Mouse (Mus musculus): ENCODE measurements around the gene Rfxap. TPM values are rescaled to one million over a fixed set of nuclear protein-coding genes. Genes with fewer than 3 reads are reported as not detected.

Gene Rfxap
- polyA plus RNA-seq (2014; fragmentation: Nextera tagmentation; extraction: Ambion mirVana), result 40.7 and 43.8 TPM in 2 replicates

DNA sequence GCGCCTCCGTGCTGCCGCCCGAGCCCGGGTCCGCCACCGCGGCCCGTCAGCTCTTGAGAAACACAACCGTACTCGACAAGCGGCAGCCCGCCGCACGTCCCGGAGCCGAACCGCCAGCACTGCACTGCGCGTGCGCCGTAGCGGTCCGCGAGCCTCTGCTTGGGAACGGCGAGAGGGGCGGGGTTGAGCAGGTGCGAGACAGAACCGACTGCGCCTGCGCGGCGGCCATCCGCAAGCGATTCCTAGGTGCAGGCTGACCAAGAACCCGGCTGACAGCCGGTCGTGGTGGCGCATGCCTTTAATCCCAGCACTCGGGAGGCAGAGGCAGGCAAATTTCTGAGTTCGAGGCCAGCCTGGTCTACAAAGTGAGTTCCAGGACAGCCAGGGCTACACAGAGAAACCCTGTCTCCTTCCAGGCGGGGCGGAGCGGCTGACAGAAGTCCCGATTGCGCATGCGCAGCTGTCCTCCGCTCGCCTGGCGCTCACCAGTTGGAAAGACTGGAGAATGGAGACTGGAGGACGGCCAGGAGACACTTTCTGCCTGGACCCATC, at the start of gene Rfxap:
Rfxap (minus strand) TSS at position 126 of the 552 bp plus-strand sequence.
- peak within 1 kb of the TSS; percentile 96 for H3K9ac ChIP-seq (ENCODE audit: low read length)
- H3K36me3 ChIP-seq (ENCODE audit: control insufficient read depth, insufficient read depth, low read length), result peaks cover 24% of the 10 kb centered on the region
- no peaks in the 10 kb centered on the region for H3K9me3 ChIP-seq (replicated peaks; ENCODE audit: control insufficient read depth, low read length)
- peak within 1 kb of the TSS; percentile 95 for H3K27ac ChIP-seq (ENCODE audit: low read depth, low read length)
- no peaks in the 10 kb centered on the region for H3K27me3 ChIP-seq (replicated peaks; ENCODE audit: control insufficient read depth, insufficient read depth, low read length)
- under 1% methylated on average over 52 of the region's 52 CpGs for WGBS
- peak within 1 kb of the TSS; percentile 93 for H3K4me2 ChIP-seq (ENCODE audit: low read length)
- peaks cover 15% of the 10 kb centered on the region for H3K4me1 ChIP-seq (ENCODE audit: control insufficient read depth, insufficient read depth, low read length)
- ATAC-seq, result peak; percentile 95
- H3K4me3 ChIP-seq (ENCODE audit: low read depth, low read length), result peak within 1 kb of the TSS; percentile 80
- peak; percentile 98 for DNase-seq (ENCODE audit: low spot score)

- Histone ChIP-seq H3K27me3 (replicated peaks; ENCODE audit: control insufficient read depth, insufficient read depth, low read length) (no peaks in the 10 kb centered on the region), H3K9me3 (replicated peaks; ENCODE audit: control insufficient read depth, low read length) (no peaks in the 10 kb centered on the region), H3K36me3 (ENCODE audit: control insufficient read depth, insufficient read depth, low read length) (no peaks in the 10 kb centered on the region), H3K4me3 (ENCODE audit: low read depth, low read length) (no peak overlapping the region), H3K9ac (ENCODE audit: low read length) (no peak overlapping the region), H3K4me1 (ENCODE audit: control insufficient read depth, insufficient read depth, low read length) (no peaks in the 10 kb centered on the region), H3K27ac (ENCODE audit: low read depth, low read length) (no peak overlapping the region), H3K4me2 (ENCODE audit: low read length) (no peak overlapping the region)
- DNase-seq (ENCODE audit: low spot score) (peak; percentile 66), ATAC-seq (peak; percentile 61; the same call in 1 of the 2 replicates)
- WGBS, result 66% methylated on average over 2 of the region's 2 CpGs
Measured at GRCm38 (mm10) chr3:54835421-54835820, 27.8 kb upstream of the Rfxap start.

GRCm38 (mm10) chr3:54832491-54832890, 24.9 kb upstream of the Rfxap start:
- Histone ChIP-seq H3K27ac (ENCODE audit: low read depth, low read length) (no peak overlapping the region), H3K36me3 (ENCODE audit: control insufficient read depth, insufficient read depth, low read length) (no peaks in the 10 kb centered on the region), H3K4me2 (ENCODE audit: low read length) (no peak overlapping the region), H3K9ac (ENCODE audit: low read length) (no peak overlapping the region), H3K4me1 (ENCODE audit: control insufficient read depth, insufficient read depth, low read length) (no peaks in the 10 kb centered on the region), H3K9me3 (replicated peaks; ENCODE audit: control insufficient read depth, low read length) (no peaks in the 10 kb centered on the region), H3K4me3 (ENCODE audit: low read depth, low read length) (no peak overlapping the region), H3K27me3 (replicated peaks; ENCODE audit: control insufficient read depth, insufficient read depth, low read length) (no peaks in the 10 kb centered on the region)
- ATAC-seq, result no peak
- 96% methylated on average over 3 of the region's 3 CpGs for WGBS
- no peak for DNase-seq (ENCODE audit: low spot score)

GRCm38 (mm10) chr3:54822526-54822925, 14.9 kb upstream of the Rfxap start:
- 72% methylated on average over 5 of the region's 5 CpGs for WGBS
- no peak for DNase-seq (ENCODE audit: low spot score)
- Histone ChIP-seq H3K9ac (ENCODE audit: low read length) (no peak overlapping the region), H3K4me1 (ENCODE audit: control insufficient read depth, insufficient read depth, low read length) (no peaks in the 10 kb centered on the region), H3K9me3 (replicated peaks; ENCODE audit: control insufficient read depth, low read length) (no peaks in the 10 kb centered on the region), H3K27ac (ENCODE audit: low read depth, low read length) (no peak overlapping the region), H3K36me3 (ENCODE audit: control insufficient read depth, insufficient read depth, low read length) (no peaks in the 10 kb centered on the region), H3K4me2 (ENCODE audit: low read length) (no peak overlapping the region), H3K27me3 (replicated peaks; ENCODE audit: control insufficient read depth, insufficient read depth, low read length) (no peaks in the 10 kb centered on the region), H3K4me3 (ENCODE audit: low read depth, low read length) (no peak overlapping the region)
- no peak for ATAC-seq

DNA sequence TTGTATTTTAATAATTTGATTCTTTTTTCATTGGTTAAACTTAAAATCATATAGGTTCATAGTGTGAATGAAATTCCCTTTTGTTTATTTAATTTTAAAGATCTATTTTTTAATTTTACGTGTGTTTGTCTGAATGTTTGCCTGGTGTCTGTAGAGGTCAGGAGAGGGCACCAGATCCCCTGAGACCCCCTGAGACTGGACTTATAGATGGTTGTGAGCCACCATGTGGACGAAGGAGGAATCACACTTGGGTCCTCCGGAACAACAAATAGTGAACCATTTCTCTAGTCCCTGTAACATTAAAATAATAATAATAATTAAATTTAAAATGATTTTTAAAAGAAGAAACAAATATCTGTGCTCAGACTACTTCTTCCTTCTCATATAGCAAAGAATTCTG, 7.7 kb upstream of the Rfxap start:
- ATAC-seq, result 0 out of 2 replicates have a peak, but pooled peaks have one; percentile 57
- H3K4me2 ChIP-seq (ENCODE audit: low read length), result no peak overlapping the region
- 21% methylated on average over 3 of the region's 3 CpGs for WGBS
- no peaks in the 10 kb centered on the region for H3K4me1 ChIP-seq (ENCODE audit: control insufficient read depth, insufficient read depth, low read length)
- H3K27me3 ChIP-seq (replicated peaks; ENCODE audit: control insufficient read depth, insufficient read depth, low read length), result no peaks in the 10 kb centered on the region
- peak; percentile 74 for DNase-seq (ENCODE audit: low spot score)
- no peaks in the 10 kb centered on the region for H3K9me3 ChIP-seq (replicated peaks; ENCODE audit: control insufficient read depth, low read length)
- no peak overlapping the region for H3K9ac ChIP-seq (ENCODE audit: low read length)
- H3K36me3 ChIP-seq (ENCODE audit: control insufficient read depth, insufficient read depth, low read length), result no peaks in the 10 kb centered on the region
- H3K4me3 ChIP-seq (ENCODE audit: low read depth, low read length), result no peak overlapping the region
- H3K27ac ChIP-seq (ENCODE audit: low read depth, low read length), result no peak overlapping the region

DNA sequence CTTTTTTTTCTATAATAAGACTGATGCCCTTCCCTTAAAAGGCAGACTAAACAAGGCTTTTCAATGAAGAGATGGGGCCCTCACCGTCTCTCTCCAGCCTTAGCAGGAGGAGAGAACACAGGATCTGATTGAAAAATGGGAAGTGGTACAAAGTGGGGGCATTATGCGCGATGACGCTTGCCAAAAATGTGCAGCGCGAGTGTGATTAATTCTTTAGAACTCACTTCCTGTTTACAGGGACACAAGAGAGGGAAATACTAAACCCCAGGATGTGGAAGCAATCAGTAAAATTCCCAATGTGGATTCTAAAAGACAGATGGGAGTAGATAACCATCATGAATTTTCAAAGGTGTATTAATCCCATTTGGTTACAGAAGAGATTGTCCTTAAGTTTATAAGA, 7.0 kb upstream of the Rfxap start:
- Histone ChIP-seq H3K4me2 (ENCODE audit: low read length) (no peak overlapping the region), H3K4me3 (ENCODE audit: low read depth, low read length) (no peak overlapping the region), H3K4me1 (ENCODE audit: control insufficient read depth, insufficient read depth, low read length) (no peaks in the 10 kb centered on the region), H3K36me3 (ENCODE audit: control insufficient read depth, insufficient read depth, low read length) (no peaks in the 10 kb centered on the region), H3K9me3 (replicated peaks; ENCODE audit: control insufficient read depth, low read length) (no peaks in the 10 kb centered on the region), H3K27me3 (replicated peaks; ENCODE audit: control insufficient read depth, insufficient read depth, low read length) (no peaks in the 10 kb centered on the region), H3K27ac (ENCODE audit: low read depth, low read length) (no peak overlapping the region), H3K9ac (ENCODE audit: low read length) (no peak overlapping the region)
- WGBS, result 68% methylated on average over 6 of the region's 6 CpGs
- DNase-seq (ENCODE audit: low spot score) (no peak), ATAC-seq (no peak)

DNA sequence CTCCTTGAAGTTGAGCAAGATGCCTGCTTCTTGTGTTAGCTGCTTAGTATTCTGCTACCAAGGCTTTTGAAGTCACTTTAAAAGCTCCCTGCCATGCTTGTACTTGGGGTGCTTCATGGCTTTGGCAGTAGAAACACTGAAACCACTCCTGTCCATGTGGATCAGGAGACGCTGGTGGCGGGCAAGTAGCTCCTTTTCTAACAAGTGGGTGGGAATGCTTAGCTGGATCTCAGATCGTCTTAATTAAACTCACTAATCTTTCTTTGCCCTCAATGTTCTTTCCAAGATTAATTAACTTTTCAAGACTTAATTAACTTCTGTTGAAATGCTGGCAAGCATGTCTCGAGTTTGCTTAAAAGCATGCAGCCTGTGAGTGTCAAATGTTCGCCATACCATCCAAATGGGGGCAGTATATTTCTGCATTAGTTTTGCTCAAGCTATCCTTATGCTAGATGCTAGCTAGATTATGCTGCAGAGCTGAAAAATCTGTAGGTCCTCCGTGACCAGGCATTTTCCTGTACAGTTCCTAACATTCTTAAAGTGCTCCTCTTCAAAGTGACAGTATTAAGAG, 5.9 kb upstream of the Rfxap start:
- H3K4me3 ChIP-seq (ENCODE audit: low read depth, low read length), result no peak overlapping the region
- no peaks in the 10 kb centered on the region for H3K36me3 ChIP-seq (ENCODE audit: control insufficient read depth, insufficient read depth, low read length)
- H3K9me3 ChIP-seq (replicated peaks; ENCODE audit: control insufficient read depth, low read length), result no peaks in the 10 kb centered on the region
- ATAC-seq (peak; percentile 38; the same call in 1 of the 2 replicates), DNase-seq (ENCODE audit: low spot score) (peak; percentile 56)
- H3K9ac ChIP-seq (ENCODE audit: low read length), result no peak overlapping the region
- no peaks in the 10 kb centered on the region for H3K27me3 ChIP-seq (replicated peaks; ENCODE audit: control insufficient read depth, insufficient read depth, low read length)
- no peak overlapping the region for H3K27ac ChIP-seq (ENCODE audit: low read depth, low read length)
- H3K4me2 ChIP-seq (ENCODE audit: low read length), result no peak overlapping the region
- H3K4me1 ChIP-seq (ENCODE audit: control insufficient read depth, insufficient read depth, low read length), result no peaks in the 10 kb centered on the region
- WGBS, result 30% methylated on average over 6 of the region's 6 CpGs

DNA sequence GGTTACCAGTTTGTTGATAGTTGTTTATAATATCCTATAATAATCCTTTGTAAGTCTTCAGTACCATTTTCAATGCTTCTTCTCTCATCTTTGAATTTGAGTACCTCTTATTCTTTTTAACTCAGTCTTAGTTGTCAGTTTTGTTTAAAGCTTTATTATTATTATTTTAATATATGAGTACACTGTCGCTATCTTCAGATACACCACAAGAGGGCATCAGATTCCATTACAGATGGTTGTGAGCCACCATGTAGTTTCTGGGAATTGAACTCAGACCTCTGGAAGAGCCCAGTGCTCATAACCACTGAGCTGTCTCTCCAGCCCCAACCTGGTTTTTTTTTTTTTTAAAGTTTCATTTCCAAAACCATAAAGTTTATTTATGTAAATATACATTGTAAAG, 4.0 kb upstream of the Rfxap start:
- DNase-seq (ENCODE audit: low spot score) (no peak), ATAC-seq (no peak)
- Histone ChIP-seq H3K9me3 (replicated peaks; ENCODE audit: control insufficient read depth, low read length) (no peaks in the 10 kb centered on the region), H3K9ac (ENCODE audit: low read length) (no peak overlapping the region), H3K4me1 (ENCODE audit: control insufficient read depth, insufficient read depth, low read length) (peaks cover 5% of the 10 kb centered on the region), H3K27ac (ENCODE audit: low read depth, low read length) (no peak overlapping the region), H3K4me2 (ENCODE audit: low read length) (no peak overlapping the region), H3K4me3 (ENCODE audit: low read depth, low read length) (no peak overlapping the region), H3K27me3 (replicated peaks; ENCODE audit: control insufficient read depth, insufficient read depth, low read length) (no peaks in the 10 kb centered on the region), H3K36me3 (ENCODE audit: control insufficient read depth, insufficient read depth, low read length) (no peaks in the 10 kb centered on the region)
- 54% methylated on average over 1 of the region's 1 CpGs for WGBS

DNA sequence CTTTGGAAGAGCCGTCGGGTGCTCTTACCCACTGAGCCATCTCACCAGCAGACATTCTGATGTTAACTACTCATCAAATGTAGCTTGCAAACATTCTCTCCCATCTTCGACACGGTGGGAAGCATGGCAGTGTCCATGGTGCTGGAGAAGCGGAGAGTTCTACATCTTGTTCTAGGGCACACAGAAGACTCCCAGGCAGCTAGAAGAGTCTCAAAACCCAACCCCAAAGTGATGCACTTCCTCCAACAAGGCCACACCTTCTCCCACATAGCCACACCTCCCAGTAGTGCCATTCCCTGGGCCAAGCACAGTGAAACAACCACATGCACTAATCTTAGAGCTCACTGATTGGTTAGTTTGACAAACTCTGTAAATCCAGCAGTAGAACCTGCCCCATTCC, 1.5 kb upstream of the Rfxap start:
- Histone ChIP-seq H3K27ac (ENCODE audit: low read depth, low read length) (no peak overlapping the region), H3K4me1 (ENCODE audit: control insufficient read depth, insufficient read depth, low read length) (peaks cover 15% of the 10 kb centered on the region), H3K4me3 (ENCODE audit: low read depth, low read length) (no peak overlapping the region), H3K27me3 (replicated peaks; ENCODE audit: control insufficient read depth, insufficient read depth, low read length) (no peaks in the 10 kb centered on the region), H3K9ac (ENCODE audit: low read length) (no peak overlapping the region), H3K4me2 (ENCODE audit: low read length) (no peak overlapping the region), H3K9me3 (replicated peaks; ENCODE audit: control insufficient read depth, low read length) (no peaks in the 10 kb centered on the region), H3K36me3 (ENCODE audit: control insufficient read depth, insufficient read depth, low read length) (peaks cover 12% of the 10 kb centered on the region)
- DNase-seq (ENCODE audit: low spot score) (no peak), ATAC-seq (no peak)
- WGBS, result 81% methylated on average over 5 of the region's 5 CpGs

Measured in forebrain, embryonic 14.5 days (tissue).